Mouse (Mus musculus) cortical plate, adult 2 months (tissue): ENCODE data around the gene Gm47841.

Experiments
- CTCF ChIP-seq: fragments of 200-500 bp; IDR thresholded peaks from 2 replicates; pipeline ENCODE4 v1.5.1; 2011; ENCODE audit warnings: mild to moderate bottlenecking, control low read depth, low read length; ENCODE audit not compliant: insufficient read depth; ENCODE audit errors: extremely low read depth
- POLR2A ChIP-seq: fragments of 200-500 bp; IDR thresholded peaks from 2 replicates; pipeline ENCODE4 v1.6.1; 2011; ENCODE audit warnings: mild to moderate bottlenecking, low read length, control low read depth; ENCODE audit not compliant: insufficient read depth; ENCODE audit errors: extremely low read depth

DNA sequence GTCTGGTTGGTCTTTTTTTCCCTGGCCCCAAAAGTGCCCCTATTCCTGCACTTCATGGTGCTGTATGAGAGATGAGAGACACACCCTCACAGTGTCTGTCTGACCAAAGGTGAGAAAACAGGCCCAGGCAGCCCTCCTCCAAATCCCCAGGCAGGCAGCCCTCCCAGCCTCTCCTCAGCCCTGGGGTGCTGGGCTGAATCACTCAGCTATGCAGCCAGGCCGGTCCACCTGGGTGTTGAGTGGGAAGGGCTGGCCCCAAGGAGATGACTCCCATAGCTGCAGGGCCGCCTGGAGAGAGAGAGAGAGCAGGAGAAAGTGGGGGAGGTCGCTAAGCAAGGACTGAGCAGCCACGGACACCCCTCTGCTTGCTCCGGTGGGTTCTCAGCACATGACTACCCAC is 23.6 kb upstream of the Gm47841 start:
- TF ChIP-seq POLR2A (no peak), CTCF (no peak)
